Mouse (Mus musculus): ENCODE results near the gene Gm10337.
A peak's percentile ranks its signal among the peaks of the same experiment; 100 is the strongest.

- TF ChIP-seq CTCF (IDR thresholded peaks at IDR 0.05 in 2 of 3, conservative IDR thresholded peaks at IDR 0.05 in 1 of 3; ENCODE audit: control insufficient read depth in 1 of 3, insufficient read depth in 1 of 3, low read depth in 2 of 3, low read length in 3 of 3, poor library complexity in 1 of 3, severe bottlenecking in 1 of 3) (no peak), RCOR1 (IDR thresholded peaks at IDR 0.05; ENCODE audit: low read depth, low read length) (no peak), POLR2AphosphoS5 (IDR thresholded peaks at IDR 0.05; ENCODE audit: borderline replicate concordance, low read depth, low read length) (no peak), EP300 (IDR thresholded peaks at IDR 0.05; ENCODE audit: low read depth in 1 of 2, low read length in 2 of 2) (no peak), BHLHE40 (IDR thresholded peaks at IDR 0.05; ENCODE audit: borderline replicate concordance, low read depth, low read length) (0 out of 2 replicates have a peak, but pooled peaks have one; percentile 39), E2F4 (IDR thresholded peaks at IDR 0.05; ENCODE audit: borderline replicate concordance, low read depth, low read length) (no peak; the same call in 1 of the 2 replicates), KAT2A (conservative IDR thresholded peaks at IDR 0.05; ENCODE audit: low read depth, low read length) (no peak), POLR2A (IDR thresholded peaks at IDR 0.05; ENCODE audit: control insufficient read depth in 1 of 2, insufficient read depth in 1 of 2, low read depth in 1 of 2, low read length in 2 of 2, poor library complexity in 1 of 2) (no peak; a peak in 1 of 4 replicates)
Measured at GRCm38 (mm10) chr15:102505770-102506463, 2.4 kb downstream of the Gm10337 start.

Data from MEL (cell line).